Mouse (Mus musculus): Measurements from ENCODE around the gene Siglece. TPM values are rescaled to one million over a fixed set of nuclear protein-coding genes. Genes with fewer than 3 reads are reported as not detected.

Gene Siglece
- total RNA-seq, 2 experiments from 2014 or later: 1.2 to 1.5 TPM

DNA sequence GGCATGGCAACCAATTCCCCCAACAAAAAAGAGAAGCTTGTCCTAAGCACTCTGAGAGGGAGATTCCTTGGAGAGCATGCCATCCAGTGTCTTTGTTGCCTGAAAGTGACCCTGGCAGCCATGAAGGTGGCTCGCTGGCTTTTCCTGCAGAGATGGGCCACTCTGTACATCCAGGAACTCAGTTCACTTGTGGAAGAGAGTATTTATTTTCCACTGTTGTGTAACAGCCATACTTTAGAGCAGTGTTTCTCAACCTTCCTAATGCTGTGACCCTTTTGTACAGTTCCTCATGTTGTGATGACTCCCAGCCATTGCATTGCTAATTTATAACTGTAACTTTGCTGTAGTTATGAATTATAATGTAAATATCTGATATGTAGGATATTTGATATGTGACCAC lies 22.8 kb downstream of the Siglece start:
- intact Hi-C loops (cut with DNase I): no loop called here
- DNase-seq (ENCODE audit: low spot score in 2 of 2): no peak

- intact Hi-C loops (cut with DNase I): no loop called here
- DNase-seq (ENCODE audit: low spot score in 2 of 2): no peak
Observed at GRCm38 (mm10) chr7:43636194-43636593, 23.8 kb downstream of the Siglece start.

- no peak for DNase-seq (ENCODE audit: low spot score in 2 of 2)
- intact Hi-C loops (cut with DNase I): no loop called here
Observed at GRCm38 (mm10) chr7:43634500-43634899, 25.5 kb downstream of the Siglece start, which contains the start of gene Ceacam18. Gene Ceacam18, plus strand, starts transcription at chr7:43634707.

DNA sequence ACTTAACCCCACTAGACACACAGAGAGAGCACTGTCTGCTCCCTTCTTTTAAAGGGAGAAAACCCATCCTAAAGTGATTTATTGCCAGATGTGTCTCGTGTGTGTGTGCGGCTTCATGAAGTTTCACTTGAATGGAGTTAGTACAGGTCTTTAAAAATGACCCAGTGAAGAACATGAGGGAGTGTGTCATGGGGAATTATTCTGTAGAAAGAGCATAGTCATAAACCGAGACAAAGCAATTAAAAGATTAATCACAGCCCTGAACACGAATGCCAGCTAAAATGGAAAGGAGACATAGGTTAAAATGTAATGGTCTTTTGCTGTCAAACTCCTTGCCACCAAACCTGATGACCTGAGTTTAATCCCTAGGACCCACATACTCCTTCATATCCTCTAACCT lies 26.0 kb downstream of the Siglece start:
- intact Hi-C loops (cut with DNase I): no loop called here

GRCm38 (mm10) chr7:43625794-43626422 lies 34.1 kb downstream of the Siglece start:
- intact Hi-C loops (cut with DNase I): no loop called here
- DNase-seq (ENCODE audit: low spot score in 2 of 2): no peak

More for the DNA sequence above, 26.0 kb downstream of the Siglece start:
- no peak for DNase-seq (ENCODE audit: low spot score in 2 of 2)

DNA sequence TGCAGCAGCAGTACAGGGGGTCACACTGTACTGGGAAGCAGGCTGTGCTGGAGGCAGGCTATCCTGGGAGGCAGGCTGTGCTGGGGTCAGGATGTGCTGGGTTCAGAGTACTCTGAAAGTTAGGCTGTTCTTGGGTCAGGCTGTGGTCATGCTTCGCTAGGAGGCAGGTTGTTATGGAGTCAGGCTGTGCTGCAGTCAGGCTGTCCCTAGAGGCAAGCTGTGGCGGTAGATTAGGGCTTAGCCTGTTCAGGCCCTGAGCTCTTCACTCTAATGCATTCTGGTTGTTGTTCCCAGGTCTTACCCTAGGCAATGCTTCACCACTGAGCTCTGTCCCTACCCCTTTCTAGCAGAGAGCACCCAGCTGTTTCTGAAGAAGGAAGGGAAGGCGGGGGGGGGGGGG lies 34.9 kb downstream of the Siglece start:
- no peak for DNase-seq (ENCODE audit: low spot score in 2 of 2)
- intact Hi-C loops (cut with DNase I): no loop called here

DNA sequence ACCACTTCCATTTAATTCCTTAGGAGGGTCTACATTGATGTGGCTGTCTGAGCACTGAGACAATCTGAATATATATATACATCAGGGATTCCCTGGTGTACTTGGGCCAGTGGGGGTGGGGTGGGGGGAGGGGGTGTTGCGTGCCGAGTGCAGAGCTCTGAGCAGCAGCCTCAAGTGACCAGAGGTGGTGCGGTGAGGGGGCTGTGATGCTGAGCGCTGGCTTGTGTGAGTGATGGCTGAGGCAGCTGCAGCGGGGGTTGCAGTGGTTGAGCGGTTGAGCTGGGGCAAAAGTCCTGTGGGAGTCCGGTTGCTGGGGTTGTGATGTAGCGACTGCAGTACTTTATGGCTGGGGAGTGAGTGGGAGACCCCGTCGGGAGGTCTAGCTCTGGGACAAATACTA lies 36.1 kb downstream of the Siglece start:
- intact Hi-C loops (cut with DNase I): no loop called here
- DNase-seq (ENCODE audit: low spot score in 2 of 2): no peak

- no peak for DNase-seq (ENCODE audit: low spot score in 2 of 2)
- intact Hi-C loops (cut with DNase I): no loop called here
Observed at GRCm38 (mm10) chr7:43622927-43623326, 37.0 kb downstream of the Siglece start.

DNA sequence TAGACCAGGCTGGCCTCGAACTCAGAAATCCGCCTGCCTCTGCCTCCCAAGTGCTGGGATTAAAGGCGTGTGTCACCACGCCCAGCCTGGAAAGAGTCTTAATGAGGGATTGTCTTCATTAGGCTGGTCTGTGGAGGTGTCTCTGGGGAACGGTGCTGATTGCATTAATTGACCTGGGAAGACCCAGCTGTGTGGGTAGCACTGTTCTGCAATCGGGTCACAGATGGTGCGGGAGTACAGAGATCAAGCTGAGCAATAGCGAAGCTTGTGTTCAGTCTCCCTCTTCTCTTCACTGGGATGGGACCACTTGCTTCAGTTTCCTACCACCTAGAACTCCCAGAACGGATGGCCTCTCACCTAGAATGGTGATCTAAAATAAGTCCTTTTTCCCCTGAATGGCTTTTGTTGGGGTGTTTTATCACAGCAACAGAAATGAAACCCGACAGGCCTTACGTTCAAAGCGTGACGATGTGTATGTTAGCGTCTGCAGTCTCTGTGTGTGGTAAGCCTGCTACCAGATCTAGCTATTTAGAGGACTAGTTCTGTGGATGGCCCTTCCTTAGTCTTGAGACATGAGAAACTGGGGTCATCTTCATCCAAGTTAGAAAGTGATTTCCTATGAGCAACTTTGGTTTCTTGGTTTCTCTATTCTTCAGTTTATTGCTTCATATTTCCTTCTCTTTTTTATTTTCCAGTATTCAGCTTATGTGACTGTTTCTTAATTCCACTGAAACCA lies 46.0 kb downstream of the Siglece start:
- no peak for DNase-seq (ENCODE audit: low spot score in 2 of 2)

DNA sequence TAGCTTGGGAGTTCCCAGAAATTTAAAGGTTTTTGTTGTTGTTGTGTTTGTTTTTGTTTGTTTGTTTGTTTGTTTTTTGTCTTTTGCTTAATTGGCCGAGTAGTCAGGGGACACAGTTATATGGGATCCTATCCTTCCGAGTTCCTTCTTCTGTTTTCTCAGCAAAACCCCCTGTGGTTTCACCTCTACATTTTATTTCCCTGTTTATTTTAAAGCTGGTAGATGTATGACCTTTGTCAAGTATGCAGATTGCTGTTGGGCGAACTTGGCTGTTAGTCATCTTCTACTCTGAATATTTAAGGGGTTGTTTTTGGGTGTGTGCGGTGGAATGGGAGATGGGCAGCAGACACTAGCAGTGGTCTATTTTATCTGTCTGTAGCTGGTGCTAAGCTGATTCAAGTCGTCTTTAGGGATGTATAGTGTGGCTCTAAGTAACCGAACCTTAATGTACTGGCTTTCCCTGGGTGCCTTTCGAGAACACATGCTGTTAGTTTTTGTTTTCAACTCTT lies 51.6 kb downstream of the Siglece start:
- DNase-seq (ENCODE audit: low spot score in 2 of 2): no peak
- intact Hi-C loops (cut with DNase I): no loop called here

More for the DNA sequence above, 46.0 kb downstream of the Siglece start:
- intact Hi-C loops (cut with DNase I): no loop called here

DNA sequence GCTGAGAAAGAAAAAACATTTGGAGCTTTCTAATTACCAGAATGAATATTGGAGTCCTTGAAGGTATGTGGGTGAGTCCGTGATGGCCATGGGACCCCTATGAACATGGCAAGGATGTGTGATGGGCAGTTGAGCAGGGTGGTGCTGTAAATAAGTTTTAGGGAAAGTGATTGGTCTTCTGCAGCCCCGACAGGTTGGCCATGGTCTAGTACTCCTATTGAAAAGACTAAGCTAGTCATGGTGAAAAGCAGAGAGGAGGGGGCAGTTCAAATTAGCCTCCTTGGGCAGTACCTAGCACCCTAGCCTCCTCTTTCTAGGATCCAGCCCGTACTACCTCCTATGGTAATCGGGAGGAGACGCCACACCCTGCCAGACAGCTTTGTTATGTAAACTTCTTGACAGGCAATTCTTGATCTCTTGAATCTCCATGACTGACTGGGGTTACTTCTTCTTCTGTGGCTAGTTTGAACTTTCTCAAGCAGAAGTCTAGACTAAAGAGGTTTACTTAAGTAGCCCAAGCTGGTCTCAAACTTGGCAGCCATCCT lies 52.1 kb downstream of the Siglece start:
- intact Hi-C loops (cut with DNase I): no loop called here

GRCm38 (mm10) chr7:43606896-43607742 lies 52.8 kb downstream of the Siglece start, which contains the start of gene Zfp819:
Gene Zfp819, plus strand, starts transcription at chr7:43607169.
- intact Hi-C loops (cut with DNase I): no loop called here
- peak; percentile 77 to 79 for DNase-seq (ENCODE audit: low spot score in 2 of 2)

More for the DNA sequence above, 52.1 kb downstream of the Siglece start:
- no peak for DNase-seq (ENCODE audit: low spot score in 2 of 2)

GRCm38 (mm10) chr7:43601884-43602283 lies 58.1 kb downstream of the Siglece start:
- no peak for DNase-seq (ENCODE audit: low spot score in 2 of 2)
- intact Hi-C loops (cut with DNase I): no loop called here

Other genes starting within 250 kb of the Siglece start
- gene Lim2, start 232.5 kb downstream of the Siglece start, total RNA-seq (2021): not detected
- gene Nkg7, start 223.1 kb downstream of the Siglece start, total RNA-seq (2021): not detected
- not detected for gene Cldnd2, start 219.4 kb downstream of the Siglece start, total RNA-seq (2021)
- 10 to 100 TPM; 51.9 to 52.6 TPM for gene Etfb, start 216.1 kb downstream of the Siglece start, total RNA-seq (2021)
- 1 to 10 TPM in 1 of 2 experiments, under 1 TPM in 1; 0.86 to 2.0 TPM for gene Gm45233, start 216.0 kb downstream of the Siglece start, total RNA-seq (2021)
- gene Vsig10l, start 197.0 kb downstream of the Siglece start, total RNA-seq (2021): 1 to 10 TPM; 3.3 to 4.6 TPM
- gene Iglon5, start 170.1 kb downstream of the Siglece start, total RNA-seq (2021): 10 to 100 TPM; 42.7 to 46.3 TPM
- not detected for gene 4931406B18Rik, start 154.2 kb downstream of the Siglece start, total RNA-seq (2021)
- 1 to 10 TPM; 5.7 to 6.1 TPM for gene Cd33, start 115.7 kb downstream of the Siglece start, total RNA-seq (2021)
- 1 to 10 TPM; 4.9 TPM for gene Zfp658, start 97.9 kb downstream of the Siglece start, total RNA-seq (2021)
- gene Zfp719, start 80.6 kb downstream of the Siglece start, total RNA-seq (2021): 10 to 100 TPM; 17.6 to 21.3 TPM
- gene Zfp819, start 53.0 kb downstream of the Siglece start, total RNA-seq (2021): under 1 TPM; 0.17 to 0.20 TPM
- under 1 TPM in 1 of 2 experiments, not detected in 1; 0.18 TPM for gene Ceacam18, start 25.5 kb downstream of the Siglece start, total RNA-seq (2021)
- gene Ctu1, start 11.9 kb upstream of the Siglece start, total RNA-seq (2021): 1 to 10 TPM; 8.2 to 8.9 TPM
- not detected for gene Klk14, start 30.3 kb upstream of the Siglece start, total RNA-seq (2021)
- not detected for gene Klk13, start 52.4 kb upstream of the Siglece start, total RNA-seq (2021)
- gene Klk12, start 108.7 kb upstream of the Siglece start, total RNA-seq (2021): not detected
- gene Klk11, start 114.4 kb upstream of the Siglece start, total RNA-seq (2021): not detected
- under 1 TPM in 1 of 2 experiments, not detected in 1; 0.40 TPM for gene Klk10, start 120.9 kb upstream of the Siglece start, total RNA-seq (2021)
- not detected for gene Klk9, start 131.7 kb upstream of the Siglece start, total RNA-seq (2021)
- 1 to 10 TPM; 3.3 to 5.5 TPM for gene Klk8, start 137.4 kb upstream of the Siglece start, total RNA-seq (2021)
- not detected for gene Klk7, start 151.1 kb upstream of the Siglece start, total RNA-seq (2021)
- not detected for gene Klk6, start 164.3 kb upstream of the Siglece start, total RNA-seq (2021)
- not detected for gene Klk5, start 181.8 kb upstream of the Siglece start, total RNA-seq (2021)
- not detected for gene Klk4, start 221.0 kb upstream of the Siglece start, total RNA-seq (2021)